Mouse (Mus musculus) ES-Bruce4 (cell line): ENCODE data around the gene Calb2. TPM values are rescaled to one million over a fixed set of nuclear protein-coding genes. Genes with fewer than 3 reads are reported as not detected.

ENCODE experiments used
- H3K27ac ChIP-seq: 2 replicates; pipeline ENCODE4 v1.5.1; 2012; ENCODE audit warnings: low read length, inconsistent platforms; ENCODE audit not compliant: insufficient read depth
- H3K27me3 ChIP-seq: 2 replicates; pipeline ENCODE4 v1.6.1; 2012; ENCODE audit warnings: mild to moderate bottlenecking, low read length, inconsistent platforms; ENCODE audit not compliant: control insufficient read depth, poor library complexity, insufficient read depth, severe bottlenecking
- H3K36me3 ChIP-seq: 2 replicates; pipeline ENCODE4 v1.6.1; 2012; ENCODE audit warnings: inconsistent platforms, mild to moderate bottlenecking, low read length, moderate library complexity; ENCODE audit not compliant: control insufficient read depth, poor library complexity, insufficient read depth, severe bottlenecking
- H3K4me1 ChIP-seq: one replicate; pipeline ENCODE4 v1.8.1; 2011; ENCODE audit warnings: low read length; ENCODE audit not compliant: control insufficient read depth, insufficient read depth
- H3K4me3 ChIP-seq: 2 replicates; pipeline ENCODE4 v1.5.1; 2011; ENCODE audit warnings: low read depth, mild to moderate bottlenecking, low read length
- H3K9ac ChIP-seq: 2 replicates; pipeline ENCODE4 v1.6.1; 2012; ENCODE audit warnings: low read depth, mild to moderate bottlenecking, inconsistent platforms; ENCODE audit not compliant: poor library complexity, severe bottlenecking
- H3K9me3 ChIP-seq: replicated peaks from 2 replicates; pipeline ENCODE4 v1.6.1; 2012; ENCODE audit warnings: mild to moderate bottlenecking, low read length, inconsistent platforms; ENCODE audit not compliant: control insufficient read depth, poor library complexity, insufficient read depth, severe bottlenecking
- CTCF ChIP-seq: IDR thresholded peaks from one replicate; pipeline ENCODE4 v1.8.1; 2011; ENCODE audit warnings: low read depth, low read length
- EP300 ChIP-seq: IDR thresholded peaks from 2 replicates; pipeline ENCODE4 v1.6.1; 2011; ENCODE audit warnings: low read depth, low read length; ENCODE audit not compliant: insufficient read depth
- POLR2A ChIP-seq: IDR thresholded peaks from one replicate; pipeline ENCODE4 v1.8.1; 2011; ENCODE audit warnings: low read length; ENCODE audit not compliant: insufficient read depth
- polyA plus RNA-seq: library from polyadenylated mRNA; stranded (reverse); fragments of >200 nt; gene quantifications from 2 replicates; pipeline ENCODE4 v1.2.4, GENCODE M21; 2011; ENCODE audit warnings: low read depth; ENCODE audit not compliant: missing spikeins, insufficient read depth, insufficient read length

The Calb2 gene
- polyA plus RNA-seq, 1 experiment, result 0.84 TPM

DNA sequence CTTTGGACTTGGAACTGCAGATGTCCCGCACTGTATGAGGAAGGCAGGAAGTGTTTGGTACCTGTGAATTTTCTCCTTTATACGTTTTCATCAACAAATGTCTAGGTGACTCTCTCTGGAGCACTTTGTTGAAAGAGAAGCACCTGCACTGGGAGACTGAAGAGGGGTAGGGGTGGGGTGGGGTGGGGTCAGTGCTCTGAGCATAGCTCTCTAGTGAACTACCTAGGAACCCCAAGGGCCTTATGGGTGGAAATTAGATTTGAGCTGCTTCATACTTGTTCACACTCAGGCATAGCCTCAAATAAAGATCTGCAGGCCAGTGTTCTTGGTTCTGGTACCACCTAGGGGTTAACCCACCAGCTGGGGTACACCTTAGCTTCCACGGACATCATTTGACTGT is 65.4 kb downstream of the Calb2 start, which contains the start of gene Gm17720:
Gene Gm17720, minus strand, starts transcription at position 101 of the 400 bp plus-strand sequence.
- no peak within 1 kb of the TSS for H3K27ac ChIP-seq
- H3K9ac ChIP-seq, result no peak within 1 kb of the TSS
- no peak for TF ChIP-seq POLR2A
- no peak for TF ChIP-seq CTCF
- no peak for TF ChIP-seq EP300
- no peaks in the 10 kb centered on the region for H3K9me3 ChIP-seq
- no peaks in the 10 kb centered on the region for H3K36me3 ChIP-seq
- H3K27me3 ChIP-seq, result no peaks in the 10 kb centered on the region
- H3K4me3 ChIP-seq, result no peak within 1 kb of the TSS
- no peaks in the 10 kb centered on the region for H3K4me1 ChIP-seq

DNA sequence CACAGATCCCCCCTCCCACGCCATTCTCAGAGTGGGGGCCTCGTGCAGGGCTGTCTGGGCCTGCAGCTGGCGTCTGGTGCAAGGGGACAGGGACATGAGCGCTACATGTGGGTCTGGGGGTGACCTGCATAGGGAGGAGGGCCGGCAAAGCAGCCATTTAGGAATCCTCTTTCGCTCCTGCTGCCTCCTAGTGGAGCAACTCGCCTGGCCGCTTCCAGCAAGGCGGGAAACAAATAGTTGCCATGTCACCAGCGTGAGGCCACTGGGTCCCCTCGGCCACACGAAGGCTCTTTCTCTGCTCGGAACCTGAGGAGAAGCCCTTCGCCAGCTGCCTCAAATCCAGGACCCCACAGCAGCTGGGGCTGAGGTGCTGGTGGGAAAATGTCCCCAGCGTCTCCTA is 66.3 kb downstream of the Calb2 start:
- H3K4me3 ChIP-seq, result no peak overlapping the region
- no peaks in the 10 kb centered on the region for H3K36me3 ChIP-seq
- H3K9ac ChIP-seq, result no peak overlapping the region
- no peak overlapping the region for H3K27ac ChIP-seq
- H3K4me1 ChIP-seq, result no peaks in the 10 kb centered on the region
- TF ChIP-seq CTCF, result no peak
- H3K9me3 ChIP-seq, result no peaks in the 10 kb centered on the region
- H3K27me3 ChIP-seq, result no peaks in the 10 kb centered on the region

DNA sequence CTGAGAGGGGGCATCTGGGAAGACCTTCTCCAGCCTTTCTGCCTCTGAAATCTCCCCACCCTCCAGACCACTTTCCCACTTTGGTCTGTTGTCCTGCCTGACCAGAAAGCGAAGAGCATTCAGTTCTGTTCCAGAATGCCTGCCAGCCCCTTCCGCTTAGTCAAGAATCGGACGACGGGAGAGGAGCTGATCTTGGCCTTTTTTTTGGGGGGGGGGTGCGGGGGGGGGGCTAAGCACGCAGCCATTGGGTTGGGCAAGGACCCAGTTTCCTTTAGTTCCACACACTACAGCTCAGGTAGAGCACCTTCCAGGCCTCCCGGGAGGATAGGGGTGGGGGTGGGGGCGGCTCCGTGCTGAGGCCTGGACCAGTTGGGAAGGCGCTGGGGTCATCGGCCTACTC is 67.1 kb downstream of the Calb2 start, which contains the start of gene Gm21964:
Gene Gm21964, plus strand, starts transcription at position 301 of the 400 bp plus-strand sequence.
- Histone ChIP-seq H3K36me3 (no peaks in the 10 kb centered on the region), H3K4me3 (no peak within 1 kb of the TSS), H3K27me3 (no peaks in the 10 kb centered on the region), H3K4me1 (no peaks in the 10 kb centered on the region), H3K9me3 (no peaks in the 10 kb centered on the region), H3K27ac (no peak within 1 kb of the TSS), H3K9ac (no peak within 1 kb of the TSS)
- TF ChIP-seq EP300, result no peak
- TF ChIP-seq CTCF, result no peak
- no peak for TF ChIP-seq POLR2A

DNA sequence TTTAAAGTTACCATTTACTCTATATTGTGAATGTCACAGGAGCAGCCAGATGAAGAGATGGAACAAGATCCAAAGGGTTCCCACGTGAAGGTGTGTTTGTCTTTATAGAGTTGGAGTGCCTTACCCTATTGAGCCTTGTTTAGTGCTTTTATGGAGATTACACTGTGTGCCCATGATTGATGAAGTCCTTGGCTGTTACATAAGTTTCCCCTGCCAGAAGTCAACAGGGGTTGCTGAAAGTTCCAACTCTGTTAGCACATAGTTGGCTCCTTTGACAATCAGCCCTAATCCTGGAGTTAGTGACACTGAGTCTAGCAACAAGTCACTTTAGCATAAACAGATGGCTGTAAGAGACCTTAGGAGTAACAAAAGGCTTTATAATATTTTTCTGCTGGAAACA is 76.1 kb downstream of the Calb2 start:
- TF ChIP-seq EP300 (no peak), POLR2A (no peak)
- Histone ChIP-seq H3K4me1 (no peaks in the 10 kb centered on the region), H3K9me3 (peaks cover 12% of the 10 kb centered on the region), H3K4me3 (no peak overlapping the region), H3K9ac (no peak overlapping the region), H3K36me3 (peaks cover 10% of the 10 kb centered on the region), H3K27ac (no peak overlapping the region), H3K27me3 (no peaks in the 10 kb centered on the region)

Other genes with a start within 250 kb of the Calb2 start
- gene Marveld3, start 206.0 kb downstream of the Calb2 start, polyA plus RNA-seq, result 6.4 and 9.3 TPM in 2 replicates
- gene Tat, start 177.8 kb downstream of the Calb2 start, polyA plus RNA-seq, result not detected in 2 replicates
- gene Chst4, start 128.5 kb downstream of the Calb2 start, polyA plus RNA-seq, result not detected in 2 replicates
- 2.4 and 2.8 TPM in 2 replicates for gene Zfp612, start 88.5 kb downstream of the Calb2 start, polyA plus RNA-seq
- gene Gm21964, start 67.0 kb downstream of the Calb2 start, polyA plus RNA-seq, result not detected in 2 replicates
- gene Gm17720, start 65.5 kb downstream of the Calb2 start, polyA plus RNA-seq, result not detected in 2 replicates
- gene Cmtr2, start 47.5 kb upstream of the Calb2 start, polyA plus RNA-seq, result 6.1 and 7.7 TPM in 2 replicates
- gene Hydin, start 98.8 kb upstream of the Calb2 start, polyA plus RNA-seq, result 0.19 and 0.46 TPM in 2 replicates